Mouse (Mus musculus) left cerebral cortex, adult 2 months (tissue): ENCODE data around the gene Txndc2. TPM values are rescaled to one million over a fixed set of nuclear protein-coding genes. Genes with fewer than 3 reads are reported as not detected.

Experiments
- DNase-seq, 2 experiments: peaks; one replicate each; pipeline ENCODE4 v3.0.0; 2021 to 2022; ENCODE audit warnings: low spot score in 2 of 2, mixed read lengths in 1 of 2; ENCODE audit errors: extremely low spot score in 1 of 2
- H3K27ac ChIP-seq: fragments of 200-600 bp; 2 replicates; pipeline ENCODE4 v1.8.1; 2022
- H3K4me3 ChIP-seq: fragments of 200-600 bp; 2 replicates; pipeline ENCODE4 v1.8.1; 2022
- CTCF ChIP-seq: fragments of 200-600 bp; IDR thresholded peaks from 2 replicates; pipeline ENCODE4 v1.8.1; 2022; ENCODE audit warnings: antibody characterized with exemption, mild to moderate bottlenecking, moderate library complexity
- intact Hi-C: fragments of 180-260 bp; cut with DNase I; formaldehyde crosslinking; loops from one replicate; pipeline ENCODE4 v1.15.1; 2025
- long read RNA-seq, 2 experiments: library from polyadenylated mRNA; stranded (forward); transcript quantifications; one replicate each; pipeline ENCODE4 v2.0.0; 2021; ENCODE audit warnings: borderline mapping rate in 2 of 2
- total RNA-seq, 2 experiments: library from RNA; stranded (reverse); gene quantifications; 2 replicates each; pipeline ENCODE4 v1.2.3; 2021

Gene Txndc2
- under 1 TPM; 0.19 to 0.25 TPM for total RNA-seq
- long read RNA-seq, experiment 1, result 0 reads
- long read RNA-seq, experiment 2, result 0 reads

DNA sequence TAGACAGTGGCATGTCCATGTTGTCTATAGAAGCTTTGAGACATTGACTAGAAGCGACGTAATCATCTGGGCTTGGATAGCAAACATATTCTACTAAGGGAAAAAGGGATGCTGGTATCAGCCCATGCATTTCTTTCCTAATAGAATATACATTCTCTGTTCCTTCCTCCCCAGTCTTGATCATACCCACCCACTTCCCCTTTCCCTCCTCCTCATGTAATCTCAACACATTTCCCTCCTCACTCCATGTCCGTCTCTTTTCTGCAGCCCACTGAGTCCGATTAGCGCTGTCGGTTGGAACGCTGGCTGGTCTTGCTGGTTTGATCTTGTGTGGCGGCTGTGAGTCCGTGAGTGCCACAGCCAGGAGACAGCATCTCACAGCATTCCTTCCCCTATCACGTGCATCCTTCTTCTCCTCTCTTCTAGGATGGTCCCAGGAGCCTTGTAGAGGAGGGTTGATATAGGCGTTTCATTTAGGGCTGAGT is at the start of gene Txndc2:
Gene Txndc2 (minus strand): TSS at position 435 of the 485 bp plus-strand sequence.
- TF ChIP-seq CTCF, result no peak
- DNase-seq, result no peak
- H3K27ac ChIP-seq, result peak within 1 kb of the TSS; percentile 96
- intact Hi-C loops, result no loop called here
- H3K4me3 ChIP-seq, result no peak within 1 kb of the TSS

DNA sequence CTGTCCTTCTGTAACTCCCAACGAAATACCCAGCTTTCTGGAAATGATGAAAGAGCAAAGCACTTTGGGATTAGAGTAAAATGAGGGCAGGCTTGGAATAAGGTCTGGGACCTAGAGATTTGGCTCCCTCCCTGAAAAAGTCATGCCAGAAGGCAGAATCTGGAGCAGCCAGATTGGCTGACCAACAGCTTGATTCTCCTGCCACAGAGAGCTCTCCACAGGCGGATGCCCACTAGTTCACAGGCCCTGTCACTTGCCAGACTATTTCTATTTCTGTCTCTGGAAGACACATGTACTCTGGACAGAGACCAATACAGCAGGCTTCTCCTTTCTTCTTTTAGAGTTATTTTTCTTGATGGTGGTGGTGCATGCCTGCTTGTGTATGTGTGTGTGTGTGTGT is 41.8 kb upstream of the Txndc2 start:
- H3K27ac ChIP-seq, result no peak overlapping the region
- H3K4me3 ChIP-seq, result no peak overlapping the region
- peak in 1 of 2 experiments; percentile 12 for DNase-seq
- intact Hi-C loops, result no loop called here
- no peak for TF ChIP-seq CTCF

DNA sequence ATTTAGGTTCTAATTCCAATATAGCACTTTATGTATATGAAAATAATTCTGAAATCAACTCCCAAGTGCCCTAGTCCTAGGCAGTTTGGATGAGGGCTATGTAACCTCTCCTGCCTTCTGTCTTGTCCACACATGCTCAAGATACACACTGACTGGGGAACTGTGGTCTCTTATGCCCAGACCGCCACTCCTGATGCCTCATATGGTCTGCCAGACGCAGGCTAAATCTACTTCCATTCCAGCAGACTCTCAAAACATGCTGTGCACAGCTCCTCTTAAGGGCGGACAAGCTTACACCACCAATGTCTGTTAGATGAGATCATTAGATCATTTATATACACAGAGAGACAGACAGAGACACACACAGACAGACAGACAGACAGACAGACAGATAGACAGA is 41.3 kb upstream of the Txndc2 start:
- no peak for TF ChIP-seq CTCF
- peak in 1 of 2 experiments; percentile 9 for DNase-seq
- no peak overlapping the region for H3K4me3 ChIP-seq
- intact Hi-C loops, result no loop called here
- H3K27ac ChIP-seq, result no peak overlapping the region; the same call in 1 of the 2 replicates

DNA sequence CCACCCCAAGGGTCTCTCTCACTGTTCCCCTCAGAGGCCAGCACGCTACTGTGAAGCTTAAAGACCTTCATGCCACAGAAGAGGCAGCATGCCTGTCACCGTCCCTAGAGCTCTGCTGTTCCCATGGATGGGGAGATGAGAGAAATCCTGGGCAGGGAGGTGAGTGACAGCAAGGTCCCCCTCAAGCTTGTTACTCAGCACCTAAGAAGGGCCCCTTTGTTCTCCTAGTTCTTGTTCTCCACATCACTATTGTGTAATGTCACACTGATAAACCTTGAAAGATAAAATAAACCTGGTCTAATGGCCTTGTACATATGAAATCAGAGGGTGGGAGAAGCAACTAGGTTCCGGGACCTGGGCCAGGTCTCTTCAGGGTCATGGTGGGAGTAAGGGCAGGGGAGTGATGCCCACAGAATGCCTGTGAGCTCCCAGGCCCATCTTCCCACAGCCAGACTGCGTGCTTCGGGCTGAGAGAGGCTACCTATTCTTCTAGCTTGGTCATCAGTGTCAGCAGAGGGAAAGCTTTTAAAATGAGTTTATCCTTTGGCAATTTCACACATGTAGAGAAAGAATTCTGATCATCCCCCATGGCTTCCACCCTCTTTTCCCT is 40.2 kb upstream of the Txndc2 start:
- Histone ChIP-seq H3K4me3 (no peak overlapping the region), H3K27ac (no peak overlapping the region)
- intact Hi-C loops, result no loop called here
- TF ChIP-seq CTCF, result no peak
- peak in 1 of 2 experiments; percentile 7 for DNase-seq

DNA sequence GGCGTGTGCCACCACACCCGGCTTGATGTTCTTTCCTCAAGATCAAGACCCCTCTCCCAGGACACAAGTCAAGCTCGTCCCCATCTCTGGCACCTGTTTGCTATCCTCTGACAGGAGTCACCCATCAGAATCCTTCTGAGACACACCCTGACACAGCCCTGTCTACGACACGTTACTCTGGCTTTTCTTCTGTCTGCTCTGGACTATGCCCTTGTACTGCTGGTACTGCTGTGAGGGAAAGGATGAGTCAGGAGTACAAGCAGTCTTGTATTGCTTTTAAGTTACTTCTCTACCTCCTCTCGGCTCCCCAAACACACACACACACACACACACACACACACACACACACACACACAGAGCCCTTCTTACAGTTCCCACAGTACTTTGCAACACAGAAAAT is 39.5 kb upstream of the Txndc2 start:
- no peak overlapping the region for H3K4me3 ChIP-seq
- intact Hi-C loops, result no loop called here
- peak in 1 of 2 experiments; percentile 4 for DNase-seq
- no peak for TF ChIP-seq CTCF
- H3K27ac ChIP-seq, result no peak overlapping the region

DNA sequence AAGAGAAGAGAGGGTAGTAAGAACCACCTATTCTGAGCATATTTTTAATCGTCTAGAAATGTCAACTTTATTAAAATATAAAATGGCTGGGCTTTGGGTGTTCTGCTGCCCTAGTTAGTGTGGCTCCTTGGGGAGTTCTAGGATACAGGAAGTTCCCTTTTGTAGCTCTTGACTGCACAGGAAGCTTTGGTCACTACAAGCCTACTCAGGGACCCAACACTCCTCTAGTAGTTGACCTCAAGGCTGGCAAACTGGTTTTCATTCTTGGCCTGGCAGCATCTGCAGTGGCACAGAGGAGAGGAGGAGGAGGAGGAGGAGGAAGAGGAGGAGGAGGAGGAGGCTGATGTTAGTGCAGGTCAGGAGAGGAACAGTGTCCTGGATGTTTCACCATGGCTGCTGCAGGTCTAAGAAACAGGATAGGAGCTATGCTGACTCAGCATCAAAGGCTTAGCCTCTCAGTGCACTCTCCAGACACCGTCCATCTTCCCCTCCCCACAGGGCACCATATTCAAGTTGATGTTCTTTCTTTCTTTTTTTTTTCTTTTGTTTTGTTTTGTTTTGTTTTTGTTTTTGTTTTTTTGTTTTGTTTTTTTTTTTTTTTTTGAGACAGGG is 38.9 kb upstream of the Txndc2 start:
- no peak for TF ChIP-seq CTCF
- Histone ChIP-seq H3K27ac (no peak overlapping the region), H3K4me3 (no peak overlapping the region)
- DNase-seq, result peak in 1 of 2 experiments; percentile 7
- intact Hi-C loops, result no loop called here

DNA sequence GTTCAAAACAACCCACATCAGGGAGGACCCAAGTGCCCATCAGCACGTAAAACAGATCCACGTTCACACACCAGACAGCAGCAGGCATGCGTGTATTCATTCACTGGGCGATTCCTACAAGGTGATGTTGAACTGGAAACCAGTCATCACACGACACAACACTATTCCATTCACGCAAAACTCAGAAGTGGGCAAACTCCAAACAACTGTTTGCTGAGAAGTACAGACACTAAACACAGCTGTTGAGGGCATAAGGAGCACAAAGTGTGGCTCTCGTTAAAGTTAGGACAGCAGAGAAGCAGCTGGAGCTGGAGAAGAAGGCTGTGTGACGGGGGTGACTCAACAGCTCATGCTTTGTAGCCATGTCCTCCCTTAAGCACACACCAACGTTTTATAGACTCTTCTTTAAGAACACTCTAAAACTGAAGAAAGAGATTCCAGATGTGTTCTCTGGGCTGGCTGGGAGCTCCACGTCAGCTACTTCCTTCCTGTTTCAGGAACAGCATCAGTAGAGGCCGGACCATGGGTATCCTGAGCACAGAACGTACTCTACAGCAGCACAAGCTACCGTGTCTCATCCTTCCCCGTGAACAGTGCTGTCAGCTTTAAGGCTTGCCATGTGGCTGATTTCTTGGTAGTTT is 38.0 kb upstream of the Txndc2 start:
- intact Hi-C loops, result loop anchor here (5.0 kb wide), 1 partner anchor 68 kb away; the partner anchor contains the start of gene Vapa
- H3K27ac ChIP-seq, result peak overlapping the region; percentile 11; the same call in 1 of the 2 replicates

DNA sequence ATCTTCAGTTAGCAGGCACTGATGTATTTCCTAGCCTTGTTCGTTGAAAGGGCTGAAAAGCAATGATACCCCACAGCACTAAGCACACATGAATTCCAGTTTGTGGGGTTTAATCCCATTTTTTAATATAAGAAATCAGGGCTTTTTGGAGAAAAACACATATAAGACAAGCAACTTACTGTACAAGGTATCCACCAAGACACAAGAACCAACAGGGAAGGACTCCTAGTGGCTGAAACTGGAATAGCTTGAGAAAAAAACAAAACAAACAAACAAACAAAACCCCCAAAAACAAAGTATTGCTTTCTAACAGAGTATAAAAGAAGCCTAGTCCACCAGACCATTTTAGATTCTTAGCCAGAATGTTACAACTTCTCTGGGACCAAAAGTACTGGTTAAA is 35.8 kb upstream of the Txndc2 start:
- TF ChIP-seq CTCF, result peak; percentile 63
- Histone ChIP-seq H3K4me3 (no peak overlapping the region), H3K27ac (no peak overlapping the region)
- intact Hi-C loops, result loop anchor here (5.0 kb wide), 1 partner anchor 65 kb away; the partner anchor contains the start of gene Vapa
- DNase-seq, result no peak

More for the DNA sequence above, 38.0 kb upstream of the Txndc2 start:
- no peak for TF ChIP-seq CTCF
- DNase-seq, result no peak
- H3K4me3 ChIP-seq, result no peak overlapping the region

DNA sequence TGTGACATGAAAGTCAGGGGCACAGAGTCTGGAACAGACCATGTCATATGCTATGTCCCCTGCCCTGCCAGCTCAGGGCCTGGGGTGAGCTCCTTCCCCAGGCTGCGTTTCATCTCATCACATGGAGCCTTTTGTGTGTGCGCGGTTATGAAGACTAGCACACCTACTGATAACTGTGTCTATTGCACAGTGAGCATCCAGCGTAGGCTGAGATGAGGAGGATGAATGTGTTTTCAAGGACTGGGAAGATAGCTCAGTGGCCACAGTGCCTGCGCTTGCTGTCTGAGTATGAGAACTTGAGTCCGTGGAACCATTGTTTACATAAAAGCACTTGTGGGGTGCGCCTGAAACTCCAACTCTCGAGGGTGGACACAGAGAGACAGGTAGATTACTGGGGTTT is 34.6 kb upstream of the Txndc2 start:
- TF ChIP-seq CTCF, result no peak
- Histone ChIP-seq H3K4me3 (no peak overlapping the region), H3K27ac (no peak overlapping the region)
- intact Hi-C loops, result loop anchor here (5.0 kb wide), 1 partner anchor 64 kb away; the partner anchor contains the start of gene Vapa
- no peak for DNase-seq

DNA sequence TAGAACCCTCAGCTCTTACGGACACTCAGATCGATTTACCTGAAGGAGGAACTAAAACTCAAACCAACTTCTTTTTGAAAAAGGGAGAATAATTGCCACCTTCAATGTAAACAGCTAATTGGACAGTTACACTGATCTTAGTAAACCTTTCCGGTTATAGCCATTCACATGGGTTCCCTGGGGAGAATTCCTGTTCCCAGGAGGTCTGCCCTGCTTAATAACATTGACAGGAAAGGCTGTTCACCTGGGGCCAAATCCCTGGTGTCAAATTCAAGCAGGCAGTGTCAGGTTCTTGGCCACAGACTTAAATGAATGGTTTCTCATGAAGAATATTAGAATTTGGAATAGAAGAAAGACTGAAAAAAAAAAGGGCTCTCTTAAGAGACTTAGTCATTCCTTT is 34.0 kb upstream of the Txndc2 start:
- DNase-seq, result no peak
- TF ChIP-seq CTCF, result no peak
- no peak overlapping the region for H3K27ac ChIP-seq
- intact Hi-C loops, result loop anchor here (5.0 kb wide), 1 partner anchor 64 kb away; the partner anchor contains the start of gene Vapa
- H3K4me3 ChIP-seq, result no peak overlapping the region

DNA sequence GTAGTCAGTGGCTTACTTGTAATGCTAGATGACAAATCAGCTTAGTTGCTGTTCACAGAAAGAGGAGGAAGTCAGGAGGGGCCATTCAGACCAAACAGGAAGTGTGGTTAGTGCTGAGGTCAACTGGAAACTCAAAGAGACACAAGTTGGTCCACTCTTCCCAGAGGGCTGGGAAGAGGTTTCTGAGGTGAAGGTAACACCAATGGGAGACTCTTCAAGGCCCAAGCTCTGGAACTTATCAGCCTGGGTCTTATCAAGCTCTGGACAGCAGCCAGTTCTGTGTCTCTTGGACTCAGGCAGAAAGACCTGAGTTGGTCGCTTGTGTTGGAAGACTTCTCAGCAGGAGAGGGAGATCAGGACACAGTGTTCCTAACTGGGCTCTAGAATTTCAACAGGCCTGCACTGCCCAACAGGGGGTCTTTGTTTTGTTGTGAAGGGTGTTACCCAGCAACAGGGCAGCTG is 32.8 kb upstream of the Txndc2 start:
- Histone ChIP-seq H3K4me3 (no peak overlapping the region), H3K27ac (no peak overlapping the region)
- intact Hi-C loops, result loop anchor here (5.0 kb wide), 1 partner anchor 62 kb away; the partner anchor contains the start of gene Vapa
- no peak for DNase-seq
- no peak for TF ChIP-seq CTCF

DNA sequence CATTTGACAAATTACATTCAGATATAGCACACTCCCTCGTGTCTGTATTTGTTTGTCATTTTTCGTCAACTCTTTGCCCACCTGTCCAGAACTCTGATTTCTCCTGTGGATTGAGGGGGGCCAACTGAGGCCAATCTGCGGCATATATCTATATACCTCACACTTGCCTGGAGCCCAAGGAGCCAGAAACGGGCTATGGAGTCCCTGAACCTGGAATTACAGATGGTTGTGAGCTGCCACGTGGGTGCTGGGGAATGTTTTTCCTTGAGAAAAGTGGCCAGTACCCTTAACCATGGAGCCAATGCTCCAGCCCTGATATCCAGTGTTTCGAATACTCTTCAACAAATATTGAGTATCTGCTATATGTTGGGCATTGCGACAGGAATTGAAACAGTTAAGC is 31.0 kb upstream of the Txndc2 start:
- H3K27ac ChIP-seq, result no peak overlapping the region
- no peak for DNase-seq
- no peak overlapping the region for H3K4me3 ChIP-seq
- no peak for TF ChIP-seq CTCF
- intact Hi-C loops, result no loop called here
